Mouse (Mus musculus): Measurements from ENCODE around the gene Rab30. TPM values are rescaled to one million over a fixed set of nuclear protein-coding genes. Genes with fewer than 3 reads are reported as not detected.

Gene Rab30
- polyA plus RNA-seq, 1 experiment = 15.3 TPM

DNA sequence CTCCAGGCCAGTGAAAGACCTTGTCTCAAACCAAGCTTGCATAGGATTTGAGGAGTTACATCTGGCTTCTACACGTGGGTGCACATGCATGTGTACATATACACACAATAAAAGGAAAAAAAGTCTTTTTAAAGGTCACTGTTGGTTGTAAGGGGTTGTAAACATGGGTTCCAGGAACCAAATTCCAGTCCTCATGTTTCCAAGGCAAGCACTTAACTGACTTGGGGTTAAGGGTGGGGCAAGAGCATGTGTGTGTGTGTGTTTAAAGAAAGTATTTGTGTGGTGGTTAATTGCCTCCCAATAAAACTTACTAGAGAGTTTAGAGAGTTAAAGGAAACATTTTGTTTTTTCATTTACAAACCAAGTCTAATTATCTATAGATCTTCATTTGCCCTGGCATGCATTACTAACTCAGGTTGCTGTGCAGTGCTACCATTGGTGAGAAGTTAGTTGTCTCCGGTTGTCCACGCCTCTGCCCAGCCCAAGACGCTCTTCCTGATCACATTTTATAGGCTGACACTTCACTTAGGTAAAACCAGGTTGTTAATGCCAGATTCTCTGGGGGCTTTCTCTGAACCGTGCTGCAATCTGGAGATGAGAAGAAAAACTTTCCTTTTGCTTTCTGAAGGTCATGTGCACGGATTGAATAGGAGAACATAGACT is 143.7 kb downstream of the Rab30 start:
- TF ChIP-seq CTCF (IDR thresholded peaks at IDR 0.05; ENCODE audit: extremely low read depth, insufficient read depth, low read length) (no peak), POLR2A (IDR thresholded peaks at IDR 0.05; ENCODE audit: extremely low read depth, insufficient read depth, low read length) (no peak)
- H3K4me3 ChIP-seq (ENCODE audit: insufficient read depth, low read length) = no peak overlapping the region
- no peaks in the 10 kb centered on the region for H3K4me1 ChIP-seq (ENCODE audit: control insufficient read depth, insufficient read depth, low read length)
- H3K27ac ChIP-seq (ENCODE audit: insufficient read depth, low read length) = no peak overlapping the region

GRCm38 (mm10) chr7:92886801-92887200 is 145.4 kb downstream of the Rab30 start:
- Histone ChIP-seq H3K4me1 (ENCODE audit: control insufficient read depth, insufficient read depth, low read length) (no peaks in the 10 kb centered on the region), H3K27ac (ENCODE audit: insufficient read depth, low read length) (no peak overlapping the region), H3K4me3 (ENCODE audit: insufficient read depth, low read length) (no peak overlapping the region)
- TF ChIP-seq POLR2A (IDR thresholded peaks at IDR 0.05; ENCODE audit: extremely low read depth, insufficient read depth, low read length) = no peak
- no peak for TF ChIP-seq CTCF (IDR thresholded peaks at IDR 0.05; ENCODE audit: extremely low read depth, insufficient read depth, low read length)

- Histone ChIP-seq H3K4me3 (ENCODE audit: insufficient read depth, low read length) (no peak overlapping the region), H3K27ac (ENCODE audit: insufficient read depth, low read length) (no peak overlapping the region), H3K4me1 (ENCODE audit: control insufficient read depth, insufficient read depth, low read length) (no peaks in the 10 kb centered on the region)
- TF ChIP-seq CTCF (IDR thresholded peaks at IDR 0.05; ENCODE audit: extremely low read depth, insufficient read depth, low read length) = no peak
- TF ChIP-seq POLR2A (IDR thresholded peaks at IDR 0.05; ENCODE audit: extremely low read depth, insufficient read depth, low read length) = no peak
Measured at GRCm38 (mm10) chr7:92887230-92887629, 145.8 kb downstream of the Rab30 start.

- TF ChIP-seq POLR2A (IDR thresholded peaks at IDR 0.05; ENCODE audit: extremely low read depth, insufficient read depth, low read length) = no peak
- TF ChIP-seq CTCF (IDR thresholded peaks at IDR 0.05; ENCODE audit: extremely low read depth, insufficient read depth, low read length) = no peak
- Histone ChIP-seq H3K27ac (ENCODE audit: insufficient read depth, low read length) (no peak overlapping the region), H3K4me3 (ENCODE audit: insufficient read depth, low read length) (no peak overlapping the region), H3K4me1 (ENCODE audit: control insufficient read depth, insufficient read depth, low read length) (no peaks in the 10 kb centered on the region)
Measured at GRCm38 (mm10) chr7:92890211-92890610, 148.8 kb downstream of the Rab30 start.

DNA sequence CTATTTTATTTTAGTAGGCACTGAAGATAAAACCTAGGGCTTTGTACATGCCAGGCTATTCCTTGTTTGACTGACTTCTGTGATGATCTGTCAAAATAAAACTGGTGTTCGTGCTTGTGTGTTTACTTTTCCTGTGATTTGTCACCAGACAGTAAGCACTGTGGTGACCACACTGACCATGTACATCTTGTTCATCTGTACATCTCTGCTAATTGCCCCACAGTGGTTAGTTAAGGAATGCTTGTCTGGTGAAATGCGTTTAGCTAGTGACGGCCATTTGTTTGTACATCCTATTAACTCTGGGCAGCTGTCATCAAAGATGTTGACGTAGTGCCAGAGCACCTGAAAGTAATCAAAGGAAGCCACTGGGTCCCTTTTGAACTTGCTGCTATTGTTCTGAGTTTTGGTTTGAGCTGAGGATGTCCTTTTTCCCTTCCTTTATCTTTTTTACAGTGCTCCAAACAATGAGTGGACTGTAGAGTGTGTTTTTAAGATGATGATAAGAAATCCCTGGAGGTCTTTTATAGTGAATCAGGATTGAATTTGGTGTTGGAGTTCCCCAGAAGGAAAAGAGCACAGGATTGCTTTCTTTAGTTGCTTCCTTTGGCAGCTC is 149.3 kb downstream of the Rab30 start:
- no peak for TF ChIP-seq CTCF (IDR thresholded peaks at IDR 0.05; ENCODE audit: extremely low read depth, insufficient read depth, low read length)
- no peak for TF ChIP-seq POLR2A (IDR thresholded peaks at IDR 0.05; ENCODE audit: extremely low read depth, insufficient read depth, low read length)
- Histone ChIP-seq H3K27ac (ENCODE audit: insufficient read depth, low read length) (no peak overlapping the region), H3K4me3 (ENCODE audit: insufficient read depth, low read length) (no peak overlapping the region), H3K4me1 (ENCODE audit: control insufficient read depth, insufficient read depth, low read length) (no peaks in the 10 kb centered on the region)

DNA sequence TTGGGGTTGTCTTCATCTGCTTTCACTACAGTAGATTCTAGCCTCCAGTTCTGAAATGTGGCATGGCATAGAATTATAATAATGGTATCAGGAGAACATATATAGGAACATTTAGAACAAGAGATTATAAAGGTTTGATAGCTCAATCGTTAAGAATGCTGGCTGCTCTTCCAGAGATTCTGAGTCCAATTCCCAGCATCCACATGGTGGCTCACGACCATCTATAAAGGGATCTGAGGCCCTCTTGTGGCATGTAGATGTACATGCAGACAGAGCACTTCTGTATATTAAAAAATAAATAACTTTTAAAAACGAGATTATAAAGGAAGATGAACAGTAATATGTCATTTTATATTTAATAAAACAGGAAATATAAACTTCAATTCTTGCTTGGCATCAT is 152.1 kb downstream of the Rab30 start:
- TF ChIP-seq CTCF (IDR thresholded peaks at IDR 0.05; ENCODE audit: extremely low read depth, insufficient read depth, low read length) = 0 out of 2 replicates have a peak, but pooled peaks have one; percentile 16
- no peak for TF ChIP-seq POLR2A (IDR thresholded peaks at IDR 0.05; ENCODE audit: extremely low read depth, insufficient read depth, low read length)
- no peaks in the 10 kb centered on the region; the same call in 1 of the 2 replicates for H3K4me1 ChIP-seq (ENCODE audit: control insufficient read depth, insufficient read depth, low read length)
- no peak overlapping the region for H3K27ac ChIP-seq (ENCODE audit: insufficient read depth, low read length)
- H3K4me3 ChIP-seq (ENCODE audit: insufficient read depth, low read length) = no peak overlapping the region

Other genes starting within 250 kb of the Rab30 start
- 16.8 and 18.2 TPM in 2 replicates for gene Ccdc90b, start 180.5 kb upstream of the Rab30 start, polyA plus RNA-seq (2012; rRNA removed)
- 11.8 and 14.0 TPM in 2 replicates for gene Ankrd42, start 104.5 kb upstream of the Rab30 start, polyA plus RNA-seq (2012; rRNA removed)
- gene Pcf11, start 71.7 kb upstream of the Rab30 start, polyA plus RNA-seq (2012; rRNA removed) = 27.1 and 29.8 TPM in 2 replicates
- gene Ddias, start 132.6 kb downstream of the Rab30 start, polyA plus RNA-seq (2012; rRNA removed) = 0.30 and 0.35 TPM in 2 replicates
- gene Prcp, start 132.9 kb downstream of the Rab30 start, polyA plus RNA-seq (2012; rRNA removed) = 11.2 and 11.3 TPM in 2 replicates